Mouse (Mus musculus) heart, embryonic 12.5 days (tissue): ENCODE data around the gene Ptprt. TPM values are rescaled to one million over a fixed set of nuclear protein-coding genes. Genes with fewer than 3 reads are reported as not detected.

ENCODE experiments used
- ATAC-seq: fragments of 200-750 bp; cut with Nextera tagmentation; 2 replicates; pipeline ENCODE4 v1.8.0; 2017; ENCODE audit warnings: moderate TSS enrichment, moderate library complexity; ENCODE audit not compliant: insufficient number of reproducible peaks, low FRiP score
- H3K27ac ChIP-seq: fragments of 300-500 bp; sonication (generic); 2 replicates; pipeline ENCODE4 v1.5.1; 2016; ENCODE audit warnings: mild to moderate bottlenecking, moderate library complexity; ENCODE audit not compliant: poor library complexity, severe bottlenecking
- H3K27me3 ChIP-seq: fragments of 300-500 bp; sonication (generic); replicated peaks from 2 replicates; pipeline ENCODE4 v1.6.1; 2016; ENCODE audit warnings: mild to moderate bottlenecking, moderate library complexity
- H3K36me3 ChIP-seq: fragments of 300-500 bp; sonication (generic); 2 replicates; pipeline ENCODE4 v1.6.1; 2016; ENCODE audit warnings: mild to moderate bottlenecking, moderate library complexity
- H3K4me1 ChIP-seq: fragments of 300-500 bp; sonication (generic); replicated peaks from 2 replicates; pipeline ENCODE4 v1.6.1; 2016; ENCODE audit warnings: mild to moderate bottlenecking
- H3K4me2 ChIP-seq: fragments of 300-500 bp; sonication (generic); 2 replicates; pipeline ENCODE4 v1.6.1; 2016; ENCODE audit warnings: mild to moderate bottlenecking, moderate library complexity
- H3K4me3 ChIP-seq: fragments of 300-500 bp; sonication (generic); 2 replicates; pipeline ENCODE4 v1.5.1; 2016; ENCODE audit warnings: mild to moderate bottlenecking
- H3K9ac ChIP-seq: fragments of 300-500 bp; sonication (generic); 2 replicates; pipeline ENCODE4 v1.6.1; 2016; ENCODE audit warnings: mild to moderate bottlenecking, moderate library complexity
- H3K9me3 ChIP-seq: fragments of 300-500 bp; sonication (generic); replicated peaks from 2 replicates; pipeline ENCODE4 v1.6.1; 2016; ENCODE audit warnings: mild to moderate bottlenecking, moderate library complexity
- WGBS: fragments of 180-500 bp; shearing (Covaris S2); methylation state at CpG from one replicate; pipeline ENCODE4 v1.1.7; 2016; 5-methylcytosine and 5-hydroxymethylcytosine counted together
- polyA plus RNA-seq: library from polyadenylated mRNA; unstranded; fragments of >200 nt; fragmentation: Nextera tagmentation; extraction: Ambion mirVana; gene quantifications from 2 replicates; pipeline ENCODE4 v1.2.1, GENCODE M21; 2016

Ptprt gene
- polyA plus RNA-seq, 1 experiment from 2014 or later = 0.55 TPM

GRCm38 (mm10) chr2:162512094-162512493 is 148.9 kb downstream of the Ptprt start:
- Histone ChIP-seq H3K9ac (no peak overlapping the region), H3K4me3 (no peak overlapping the region), H3K4me2 (no peak overlapping the region), H3K27me3 (no peaks in the 10 kb centered on the region), H3K36me3 (no peaks in the 10 kb centered on the region), H3K9me3 (no peaks in the 10 kb centered on the region), H3K27ac (no peak overlapping the region), H3K4me1 (peaks cover 6% of the 10 kb centered on the region; the same call in 1 of the 2 replicates)
- no peak for ATAC-seq
- 59% methylated on average over 1 of the region's 1 CpGs for WGBS

DNA sequence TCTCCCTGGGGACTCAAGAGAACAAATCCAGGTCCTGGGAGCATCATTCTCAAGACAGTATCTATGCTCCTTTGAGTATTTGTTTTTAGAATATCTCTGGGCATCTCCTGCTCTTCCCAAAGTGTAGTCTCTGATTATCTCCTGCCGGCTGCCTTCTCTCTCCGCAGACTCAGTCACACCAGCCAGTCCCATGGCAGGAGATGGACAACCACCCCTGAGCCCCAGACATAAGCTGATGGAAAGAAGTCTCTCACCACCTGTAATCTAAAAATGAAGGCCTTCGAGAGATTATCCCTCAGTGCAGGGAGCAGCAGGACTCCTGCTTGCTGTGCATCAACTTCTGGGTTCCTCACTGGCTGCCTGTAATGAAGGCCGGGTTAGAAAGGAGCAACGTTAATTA is 151.9 kb downstream of the Ptprt start:
- Histone ChIP-seq H3K27ac (no peak overlapping the region), H3K27me3 (no peaks in the 10 kb centered on the region), H3K9ac (no peak overlapping the region), H3K4me3 (no peak overlapping the region), H3K9me3 (no peaks in the 10 kb centered on the region), H3K36me3 (no peaks in the 10 kb centered on the region), H3K4me1 (peaks cover 6% of the 10 kb centered on the region; the same call in 1 of the 2 replicates), H3K4me2 (no peak overlapping the region)
- ATAC-seq = no peak
- 61% methylated on average over 5 of the region's 5 CpGs for WGBS

DNA sequence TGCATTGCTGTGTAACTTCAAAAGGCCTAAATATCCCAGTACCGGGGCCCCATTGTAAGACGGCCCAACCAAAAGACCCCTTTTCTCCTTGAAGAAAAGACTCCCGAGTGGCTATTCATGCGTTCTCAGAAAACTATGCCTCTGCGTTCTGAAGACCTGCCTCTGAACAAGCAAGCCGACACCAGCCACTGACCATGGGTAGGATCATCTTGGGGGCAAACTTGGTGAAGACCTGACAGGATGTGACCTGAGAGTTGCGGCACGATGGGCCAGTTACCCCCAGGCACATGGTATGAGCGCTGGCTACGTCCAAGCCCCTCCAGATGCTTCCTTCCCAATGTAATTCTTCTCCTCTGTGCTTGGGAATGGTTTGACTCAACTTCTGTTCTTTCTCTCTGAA is 153.3 kb downstream of the Ptprt start:
- no peak overlapping the region for H3K4me3 ChIP-seq
- no peak overlapping the region for H3K4me2 ChIP-seq
- ATAC-seq = no peak
- no peaks in the 10 kb centered on the region for H3K27me3 ChIP-seq
- no peaks in the 10 kb centered on the region for H3K9me3 ChIP-seq
- H3K9ac ChIP-seq = no peak overlapping the region
- H3K27ac ChIP-seq = no peak overlapping the region
- 88% methylated on average over 10 of the region's 10 CpGs for WGBS
- H3K36me3 ChIP-seq = no peaks in the 10 kb centered on the region
- no peaks in the 10 kb centered on the region for H3K4me1 ChIP-seq

DNA sequence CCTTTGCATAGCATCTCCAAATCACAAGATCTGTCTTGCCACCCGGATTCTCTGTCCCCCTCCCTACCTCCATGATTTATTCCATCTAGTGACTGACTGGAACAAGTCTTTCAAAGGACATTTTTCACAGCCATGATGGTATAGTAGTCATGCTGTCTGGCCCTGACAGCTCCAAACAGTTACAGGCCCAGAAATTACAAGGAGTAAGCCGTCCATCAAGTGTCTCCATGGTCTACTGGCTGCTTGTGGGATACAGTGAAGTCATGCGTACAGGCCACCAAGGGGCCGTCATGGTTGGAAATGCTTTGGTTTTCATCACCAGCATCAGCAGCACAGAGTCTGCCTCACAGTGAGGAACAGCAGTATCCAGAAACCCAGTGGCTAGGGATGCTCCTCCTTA is 156.1 kb downstream of the Ptprt start:
- H3K9ac ChIP-seq = no peak overlapping the region
- no peak overlapping the region for H3K27ac ChIP-seq
- H3K27me3 ChIP-seq = no peaks in the 10 kb centered on the region
- H3K9me3 ChIP-seq = no peaks in the 10 kb centered on the region
- H3K36me3 ChIP-seq = no peaks in the 10 kb centered on the region
- no peaks in the 10 kb centered on the region for H3K4me1 ChIP-seq
- WGBS = 73% methylated on average over 4 of the region's 4 CpGs
- ATAC-seq = no peak
- H3K4me3 ChIP-seq = no peak overlapping the region
- no peak overlapping the region for H3K4me2 ChIP-seq

- 80% methylated on average over 9 of the region's 9 CpGs for WGBS
- ATAC-seq = no peak
These were observed 161.4 kb downstream of the Ptprt start for GRCm38 (mm10) chr2:162499501-162499915.

DNA sequence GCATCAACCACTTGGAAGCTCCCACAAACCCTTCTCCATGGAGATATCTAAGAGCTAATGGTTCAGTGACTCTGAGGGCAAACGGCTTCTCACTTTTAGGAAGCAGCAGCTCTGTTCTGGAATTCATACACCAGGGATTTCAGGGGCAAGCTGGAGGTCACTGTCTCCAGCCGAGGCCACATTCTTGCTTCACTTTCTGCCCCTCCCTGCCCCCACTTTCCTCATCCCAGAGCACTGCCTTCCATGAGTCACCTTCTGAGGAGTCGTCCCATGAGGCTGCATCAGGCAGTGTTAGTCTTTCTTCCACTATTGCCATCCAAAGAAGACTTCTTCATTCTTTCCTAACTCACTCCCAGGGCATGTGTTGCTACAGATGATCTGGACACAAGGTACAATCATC is 162.8 kb downstream of the Ptprt start:
- no peaks in the 10 kb centered on the region for H3K4me1 ChIP-seq
- no peak overlapping the region for H3K4me2 ChIP-seq
- peaks cover 2% of the 10 kb centered on the region; the same call in 1 of the 2 replicates for H3K9me3 ChIP-seq
- H3K27ac ChIP-seq = no peak overlapping the region
- no peak overlapping the region for H3K4me3 ChIP-seq
- H3K27me3 ChIP-seq = no peaks in the 10 kb centered on the region
- 33% methylated on average over 3 of the region's 3 CpGs for WGBS
- H3K9ac ChIP-seq = no peak overlapping the region
- H3K36me3 ChIP-seq = no peaks in the 10 kb centered on the region
- ATAC-seq = no peak

More at GRCm38 (mm10) chr2:162499501-162499915, 161.4 kb downstream of the Ptprt start:
- Histone ChIP-seq H3K9me3 (no peaks in the 10 kb centered on the region; the same call in 1 of the 2 replicates), H3K9ac (no peak overlapping the region), H3K4me3 (no peak overlapping the region), H3K27ac (no peak overlapping the region), H3K4me2 (no peak overlapping the region), H3K4me1 (no peaks in the 10 kb centered on the region), H3K27me3 (no peaks in the 10 kb centered on the region), H3K36me3 (no peaks in the 10 kb centered on the region)

DNA sequence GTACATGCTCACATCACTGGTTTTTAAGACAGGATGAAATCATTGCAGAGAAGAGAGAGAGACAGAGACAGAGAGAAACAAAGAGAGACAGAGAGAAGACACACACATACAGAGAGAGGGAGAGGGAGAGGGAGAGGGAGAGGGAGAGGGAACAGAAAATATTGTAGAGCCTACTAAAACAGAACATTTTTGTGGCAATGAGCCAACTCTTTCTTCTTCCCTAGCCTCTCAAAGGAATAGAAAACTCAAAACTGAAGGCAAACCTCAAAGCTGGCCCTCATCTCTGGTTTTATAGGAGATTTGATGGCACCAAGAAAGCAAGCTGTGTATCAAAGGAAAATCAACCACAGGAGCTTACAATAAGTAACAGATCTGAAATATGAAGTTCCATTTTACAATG is 176.9 kb downstream of the Ptprt start:
- no peaks in the 10 kb centered on the region for H3K4me1 ChIP-seq
- H3K9me3 ChIP-seq = no peaks in the 10 kb centered on the region
- no peak for ATAC-seq
- no peaks in the 10 kb centered on the region for H3K36me3 ChIP-seq
- H3K4me3 ChIP-seq = no peak overlapping the region
- no peak overlapping the region for H3K27ac ChIP-seq
- H3K4me2 ChIP-seq = no peak overlapping the region
- no peak overlapping the region for H3K9ac ChIP-seq
- no peaks in the 10 kb centered on the region for H3K27me3 ChIP-seq

DNA sequence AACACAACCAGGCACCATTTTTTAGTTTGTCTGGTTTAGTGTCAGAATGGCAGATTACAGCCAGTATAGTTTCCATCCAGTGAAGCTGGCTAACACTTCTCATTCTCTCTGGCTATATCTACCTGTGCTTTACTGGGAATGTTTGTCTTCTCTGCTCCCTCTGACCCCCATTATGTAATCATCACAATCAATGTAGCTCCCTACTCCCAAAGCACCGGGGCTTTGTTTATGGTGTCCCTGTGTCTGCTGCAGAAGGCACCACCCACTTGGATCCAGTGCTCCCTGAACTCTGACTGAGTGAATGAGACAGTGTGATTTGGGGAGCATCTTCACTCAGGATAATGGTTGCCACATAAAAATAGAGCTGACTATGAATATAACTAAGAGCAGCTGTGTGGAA is 217.8 kb downstream of the Ptprt start:
- 62% methylated on average over 1 of the region's 1 CpGs for WGBS
- H3K4me1 ChIP-seq = no peaks in the 10 kb centered on the region
- no peak overlapping the region for H3K9ac ChIP-seq
- no peak for ATAC-seq
- H3K27ac ChIP-seq = no peak overlapping the region
- H3K4me2 ChIP-seq = no peak overlapping the region
- no peaks in the 10 kb centered on the region for H3K36me3 ChIP-seq
- H3K4me3 ChIP-seq = no peak overlapping the region
- H3K9me3 ChIP-seq = no peaks in the 10 kb centered on the region
- no peaks in the 10 kb centered on the region for H3K27me3 ChIP-seq

DNA sequence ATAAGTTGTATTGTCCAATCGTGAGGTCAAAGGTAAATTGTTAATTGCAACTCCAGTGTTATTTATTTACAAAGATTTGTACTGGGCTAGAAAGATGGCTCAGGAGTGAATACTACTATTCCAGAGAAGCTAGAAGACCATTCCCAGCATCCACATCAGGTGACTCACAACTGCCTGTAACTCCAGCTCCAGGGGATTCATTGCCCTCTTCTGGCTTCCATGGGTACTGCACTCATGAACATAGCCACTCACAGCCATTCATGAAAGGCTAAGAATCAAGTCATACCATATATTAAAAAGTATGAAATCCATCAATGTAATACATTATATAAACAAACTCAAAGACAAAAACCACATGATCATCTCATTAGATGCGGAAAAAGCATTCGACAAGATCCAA is 224.3 kb downstream of the Ptprt start:
- H3K27ac ChIP-seq = no peak overlapping the region
- WGBS = 83% methylated on average over 3 of the region's 3 CpGs
- H3K4me3 ChIP-seq = no peak overlapping the region
- no peak overlapping the region for H3K4me2 ChIP-seq
- ATAC-seq = no peak
- no peaks in the 10 kb centered on the region for H3K9me3 ChIP-seq
- no peaks in the 10 kb centered on the region for H3K36me3 ChIP-seq
- no peaks in the 10 kb centered on the region for H3K27me3 ChIP-seq
- no peak overlapping the region for H3K9ac ChIP-seq
- no peaks in the 10 kb centered on the region for H3K4me1 ChIP-seq

DNA sequence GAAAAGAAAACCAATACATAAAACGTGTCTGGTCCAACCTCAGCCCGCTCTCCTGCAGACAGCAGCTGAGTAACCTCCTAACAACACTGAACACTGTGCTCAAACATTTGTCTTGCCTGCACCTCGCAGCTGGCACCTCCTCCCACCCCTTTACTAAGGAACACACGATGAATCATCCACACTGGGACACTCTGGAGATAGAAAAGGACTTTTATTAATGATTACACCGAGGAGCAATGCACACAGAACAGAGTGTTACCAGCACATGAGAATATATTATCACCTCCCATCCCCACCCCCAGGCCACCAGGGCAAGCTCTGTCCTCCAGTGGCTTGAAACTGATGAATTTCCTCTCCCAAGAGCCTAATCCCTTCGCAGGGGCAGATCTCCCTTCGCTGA is 230.8 kb downstream of the Ptprt start:
- Histone ChIP-seq H3K4me3 (no peak overlapping the region), H3K9ac (no peak overlapping the region), H3K36me3 (no peaks in the 10 kb centered on the region), H3K27me3 (no peaks in the 10 kb centered on the region), H3K9me3 (no peaks in the 10 kb centered on the region), H3K4me2 (no peak overlapping the region), H3K27ac (no peak overlapping the region), H3K4me1 (no peaks in the 10 kb centered on the region)
- WGBS = 62% methylated on average over 7 of the region's 7 CpGs
- ATAC-seq = no peak

- no peak overlapping the region for H3K4me3 ChIP-seq
- H3K9me3 ChIP-seq = no peaks in the 10 kb centered on the region
- no peak overlapping the region for H3K4me2 ChIP-seq
- no peaks in the 10 kb centered on the region for H3K4me1 ChIP-seq
- no peak overlapping the region for H3K27ac ChIP-seq
- WGBS = 81% methylated on average over 8 of the region's 8 CpGs
- no peaks in the 10 kb centered on the region for H3K36me3 ChIP-seq
- no peaks in the 10 kb centered on the region for H3K27me3 ChIP-seq
- H3K9ac ChIP-seq = no peak overlapping the region
- no peak for ATAC-seq
These were observed 234.8 kb downstream of the Ptprt start for GRCm38 (mm10) chr2:162426114-162426513.

DNA sequence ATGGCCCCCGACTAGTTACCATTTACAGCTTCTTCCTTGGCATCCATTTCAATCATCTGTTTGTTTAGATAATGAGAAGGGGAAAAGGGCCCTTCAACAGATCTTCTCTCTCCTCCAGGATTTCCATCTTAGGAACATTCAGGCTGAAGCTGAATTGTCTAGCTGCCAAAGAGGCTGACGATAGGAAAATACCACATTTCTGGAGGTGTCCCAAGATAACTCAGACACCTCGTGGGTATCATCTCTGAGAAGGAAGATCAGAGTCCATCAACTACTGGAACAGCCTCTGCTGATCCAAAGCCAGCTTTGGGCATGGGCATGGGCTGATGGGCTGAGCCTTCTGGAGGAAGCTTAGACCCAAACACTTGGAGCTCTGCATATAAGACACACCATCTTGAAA is 242.8 kb downstream of the Ptprt start:
- no peak overlapping the region for H3K4me2 ChIP-seq
- no peak for ATAC-seq
- no peaks in the 10 kb centered on the region for H3K36me3 ChIP-seq
- H3K4me1 ChIP-seq = no peaks in the 10 kb centered on the region
- 57% methylated on average over 3 of the region's 3 CpGs for WGBS
- H3K9me3 ChIP-seq = no peaks in the 10 kb centered on the region
- H3K9ac ChIP-seq = no peak overlapping the region
- H3K27me3 ChIP-seq = no peaks in the 10 kb centered on the region
- H3K4me3 ChIP-seq = no peak overlapping the region
- H3K27ac ChIP-seq = no peak overlapping the region
